Mouse (Mus musculus): ENCODE results near the gene Khdc1c. TPM values are rescaled to one million over a fixed set of nuclear protein-coding genes. Genes with fewer than 3 reads are reported as not detected.

Khdc1c gene
- polyA plus RNA-seq, 1 experiment from 2014 or later, result not detected

DNA sequence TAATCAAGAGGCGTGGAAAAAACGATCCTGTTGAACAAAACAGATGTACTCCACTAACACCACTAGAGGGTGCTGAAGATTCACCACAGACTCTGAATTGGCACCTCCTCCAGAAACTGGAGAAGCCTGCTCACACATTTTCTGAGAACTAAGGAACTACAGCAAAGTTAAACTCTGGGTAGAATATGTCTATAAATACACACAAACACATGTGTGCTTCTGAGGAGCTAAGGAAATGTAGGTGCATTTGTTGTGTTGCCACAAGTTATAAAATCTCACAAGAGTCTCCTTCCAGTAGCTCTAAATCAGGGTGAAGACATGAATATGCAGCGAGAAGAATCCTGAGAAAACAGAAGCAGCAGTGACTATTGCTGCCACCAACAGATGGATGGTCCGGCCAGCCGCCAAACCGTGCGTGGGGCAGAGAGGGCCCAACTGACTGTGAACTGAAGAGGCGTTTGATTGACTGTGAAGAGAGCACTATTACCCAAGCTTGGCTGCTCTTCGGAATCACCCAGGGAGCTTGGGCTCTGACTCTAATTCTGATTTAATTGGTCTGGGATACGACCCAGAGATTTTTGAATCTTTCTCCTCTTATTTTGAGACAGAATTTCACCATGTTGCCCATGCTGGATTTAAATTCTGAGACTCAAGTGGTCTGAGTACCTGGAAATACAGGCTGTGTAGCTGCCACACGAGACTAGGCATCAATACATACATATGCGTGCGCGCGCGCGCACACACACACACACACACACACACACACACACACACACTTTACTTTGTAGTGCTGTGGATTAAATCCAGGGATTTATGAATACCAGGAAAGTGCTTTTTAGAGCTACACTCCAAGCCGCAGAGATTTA, 43.4 kb downstream of the Khdc1c start:
- 53% methylated on average over 18 of the region's 18 CpGs for WGBS
- H3K9ac ChIP-seq (ENCODE audit: low read length), result no peak overlapping the region
- H3K27me3 ChIP-seq (replicated peaks; ENCODE audit: control insufficient read depth, insufficient read depth, low read length), result no peaks in the 10 kb centered on the region
- no peaks in the 10 kb centered on the region for H3K4me1 ChIP-seq (replicated peaks; ENCODE audit: control insufficient read depth, insufficient read depth, low read length)
- no peaks in the 10 kb centered on the region for H3K9me3 ChIP-seq (ENCODE audit: control insufficient read depth, low read length)
- DNase-seq (ENCODE audit: low spot score), result no peak
- H3K27ac ChIP-seq (ENCODE audit: low read depth), result no peak overlapping the region
- no peaks in the 10 kb centered on the region for H3K36me3 ChIP-seq (ENCODE audit: control insufficient read depth, insufficient read depth, low read length)
- H3K4me3 ChIP-seq (ENCODE audit: low read depth, low read length), result no peak overlapping the region
- H3K4me2 ChIP-seq (ENCODE audit: low read length), result no peak overlapping the region; the same call in 1 of the 2 replicates
- 0 out of 2 replicates have a peak, but pooled peaks have one; percentile 50 for ATAC-seq (replicated peaks; ENCODE audit: low FRiP score, low TSS enrichment, low read depth)

DNA sequence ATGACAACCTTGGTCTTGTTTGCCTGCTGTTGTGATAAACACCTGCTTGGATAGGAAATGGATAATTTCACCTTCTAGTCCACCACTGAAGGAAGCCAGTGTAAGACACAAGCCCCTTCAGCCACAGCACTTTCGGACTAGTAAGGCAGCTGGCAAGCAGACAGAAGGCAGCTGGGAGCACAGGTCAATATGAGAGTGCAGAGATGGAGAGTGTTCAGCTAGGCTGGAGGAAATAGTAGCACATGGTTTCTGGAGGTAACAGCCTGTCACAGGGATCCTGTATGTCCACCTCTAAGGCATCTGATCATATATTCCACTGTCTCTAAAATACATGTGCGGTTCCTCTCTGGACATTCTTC, 44.0 kb downstream of the Khdc1c start:
- no peak for ATAC-seq (replicated peaks; ENCODE audit: low FRiP score, low TSS enrichment, low read depth)
- Histone ChIP-seq H3K4me1 (replicated peaks; ENCODE audit: control insufficient read depth, insufficient read depth, low read length) (no peaks in the 10 kb centered on the region), H3K27me3 (replicated peaks; ENCODE audit: control insufficient read depth, insufficient read depth, low read length) (no peaks in the 10 kb centered on the region), H3K27ac (ENCODE audit: low read depth) (no peak overlapping the region), H3K4me3 (ENCODE audit: low read depth, low read length) (no peak overlapping the region), H3K9ac (ENCODE audit: low read length) (no peak overlapping the region), H3K9me3 (ENCODE audit: control insufficient read depth, low read length) (no peaks in the 10 kb centered on the region), H3K4me2 (ENCODE audit: low read length) (no peak overlapping the region), H3K36me3 (ENCODE audit: control insufficient read depth, insufficient read depth, low read length) (no peaks in the 10 kb centered on the region)
- no peak for DNase-seq (ENCODE audit: low spot score)
- WGBS, result 76% methylated on average over 2 of the region's 2 CpGs

DNA sequence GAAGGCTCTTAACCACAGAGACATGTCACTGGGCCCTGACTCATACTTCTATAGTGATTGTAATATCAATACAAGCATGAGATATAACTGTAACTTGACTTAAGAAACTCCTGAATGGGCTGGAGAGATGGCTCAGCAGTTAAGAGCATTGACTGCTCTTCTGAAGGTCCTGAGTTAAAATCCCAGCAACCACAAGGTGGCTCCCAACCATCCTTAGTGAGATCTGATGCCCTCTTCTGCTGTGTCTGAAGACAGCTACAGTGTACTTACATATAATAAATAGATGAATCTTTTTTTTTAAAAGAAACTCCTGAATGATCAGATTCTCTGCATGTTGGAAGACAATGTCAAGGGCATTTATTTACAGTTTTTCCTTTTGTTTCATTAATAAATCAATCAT, 51.2 kb downstream of the Khdc1c start:
- Histone ChIP-seq H3K9ac (ENCODE audit: low read length) (no peak overlapping the region), H3K27me3 (replicated peaks; ENCODE audit: control insufficient read depth, insufficient read depth, low read length) (no peaks in the 10 kb centered on the region), H3K4me1 (replicated peaks; ENCODE audit: control insufficient read depth, insufficient read depth, low read length) (no peaks in the 10 kb centered on the region), H3K4me3 (ENCODE audit: low read depth, low read length) (no peak overlapping the region), H3K27ac (ENCODE audit: low read depth) (no peak overlapping the region), H3K36me3 (ENCODE audit: control insufficient read depth, insufficient read depth, low read length) (no peaks in the 10 kb centered on the region), H3K9me3 (ENCODE audit: control insufficient read depth, low read length) (no peaks in the 10 kb centered on the region), H3K4me2 (ENCODE audit: low read length) (no peak overlapping the region)
- ATAC-seq (replicated peaks; ENCODE audit: low FRiP score, low TSS enrichment, low read depth) (no peak), DNase-seq (ENCODE audit: low spot score) (no peak)

Other genes with a start within 250 kb of the Khdc1c start
- 10.7 and 12.6 TPM in 2 replicates for gene Tmem14a, start 149.8 kb upstream of the Khdc1c start, polyA plus RNA-seq (2014; fragmentation: Nextera tagmentation; extraction: Ambion mirVana)
- 3.0 and 7.7 TPM in 2 replicates for gene Gsta3, start 127.7 kb upstream of the Khdc1c start, polyA plus RNA-seq (2014; fragmentation: Nextera tagmentation; extraction: Ambion mirVana)
- not detected in 2 replicates for gene Khdc1a, start 18.7 kb upstream of the Khdc1c start, polyA plus RNA-seq (2014; fragmentation: Nextera tagmentation; extraction: Ambion mirVana)
- 0.12 and 0.20 TPM in 2 replicates for gene Khdc1b, start 15.2 kb downstream of the Khdc1c start, polyA plus RNA-seq (2014; fragmentation: Nextera tagmentation; extraction: Ambion mirVana)

All from intestine, embryonic 14.5 days (tissue).